Mouse (Mus musculus) heart, adult 2 months (tissue): ENCODE measurements around the gene Ptprm.

ENCODE experiments used
- CTCF ChIP-seq: fragments of 200-600 bp; IDR thresholded peaks from 2 replicates; pipeline ENCODE4 v1.8.1; 2022; ENCODE audit warnings: antibody characterized with exemption, mild to moderate bottlenecking, moderate library complexity
- EP300 ChIP-seq: fragments of 200-500 bp; IDR thresholded peaks from 2 replicates; pipeline ENCODE4 v1.6.1; 2011; ENCODE audit warnings: low read depth, low read length, control low read depth; ENCODE audit not compliant: insufficient read depth

DNA sequence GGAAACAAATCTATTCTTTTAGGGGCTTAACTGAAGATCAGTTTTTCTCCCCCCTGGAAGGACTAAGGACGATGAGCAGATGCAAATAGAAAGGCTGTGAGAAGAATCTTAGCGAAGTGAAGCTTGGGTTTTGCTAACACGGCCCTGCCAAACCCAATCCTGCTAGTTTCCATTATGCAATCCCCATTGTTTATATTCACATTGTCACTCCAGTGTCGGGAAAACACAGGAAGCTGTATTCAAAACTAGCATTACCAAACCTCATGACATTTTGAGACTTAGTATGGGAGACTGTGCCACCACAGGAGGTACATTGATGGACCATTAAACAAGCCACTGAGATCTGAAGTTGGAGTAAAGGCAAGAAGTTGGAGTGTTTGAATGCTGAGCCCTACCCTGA is 322.9 kb downstream of the Ptprm start:
- TF ChIP-seq EP300 (no peak), CTCF (no peak)
